Mouse (Mus musculus) C2C12 (cell line): ENCODE measurements around the gene Sppl2b. TPM values are rescaled to one million over a fixed set of nuclear protein-coding genes. Genes with fewer than 3 reads are reported as not detected.

Experiments
- H3K27me3 ChIP-seq: one replicate; pipeline ENCODE4 v1.6.1; 2011; ENCODE audit not compliant: control insufficient read depth, insufficient read depth, insufficient read length
- H3K36me3 ChIP-seq: one replicate; pipeline ENCODE4 v1.6.1; 2011; ENCODE audit not compliant: control insufficient read depth, insufficient read depth
- H3K4me3 ChIP-seq: one replicate; pipeline ENCODE4 v1.5.1; 2011; ENCODE audit warnings: mild to moderate bottlenecking, control low read depth; ENCODE audit not compliant: poor library complexity, insufficient read depth, severe bottlenecking
- H3K79me2 ChIP-seq: one replicate; pipeline ENCODE4 v1.6.1; 2011; ENCODE audit not compliant: control insufficient read depth, insufficient read depth
- H3K79me3 ChIP-seq: one replicate; pipeline ENCODE4 v1.6.1; 2011; ENCODE audit warnings: low read depth, control low read depth
- H3ac ChIP-seq: one replicate; pipeline ENCODE3; 2011; ENCODE audit warnings: low read depth; ENCODE audit not compliant: control insufficient read depth, insufficient read length
- CEBPB ChIP-seq: IDR thresholded peaks from one replicate; pipeline ENCODE4 v1.6.1; 2011; ENCODE audit warnings: low read depth, mild to moderate bottlenecking, control low read depth, moderate library complexity
- CTCF ChIP-seq: IDR thresholded peaks from one replicate; pipeline ENCODE4 v1.5.1; 2011; ENCODE audit not compliant: control insufficient read depth, insufficient read depth, insufficient read length
- FOSL1 ChIP-seq: IDR thresholded peaks from one replicate; pipeline ENCODE4 v1.8.0; 2011; ENCODE audit warnings: mild to moderate bottlenecking, low read length; ENCODE audit not compliant: poor library complexity, insufficient read depth, severe bottlenecking
- MAX ChIP-seq: IDR thresholded peaks from one replicate; pipeline ENCODE4 v1.6.1; 2011; ENCODE audit warnings: mild to moderate bottlenecking, control low read depth
- MYOD1 ChIP-seq: IDR thresholded peaks from one replicate; pipeline ENCODE4 v1.6.1; 2011; ENCODE audit warnings: low read depth; ENCODE audit not compliant: control insufficient read depth, insufficient read length
- MYOG ChIP-seq: IDR thresholded peaks from one replicate; pipeline ENCODE4 v1.6.1; 2011; ENCODE audit not compliant: control insufficient read depth, insufficient read length; ENCODE audit errors: extremely low read depth
- USF1 ChIP-seq: IDR thresholded peaks from one replicate; pipeline ENCODE4 v1.6.1; 2011; ENCODE audit warnings: low read depth, mild to moderate bottlenecking, control low read depth, moderate library complexity
- polyA plus RNA-seq: library from polyadenylated mRNA; unstranded; fragments of >200 nt; fragmentation: generic; extraction: Trizol; gene quantifications from one replicate; pipeline ENCODE4 v1.2.1, GENCODE M21; 2012; ENCODE audit warnings: missing spikeins

Sppl2b gene
- polyA plus RNA-seq, 1 experiment: 31.2 TPM

- TF ChIP-seq MAX: no peak
- TF ChIP-seq CTCF: peak; percentile 92
- no peak for TF ChIP-seq CEBPB
- Histone ChIP-seq H3ac (no peak overlapping the region), H3K27me3 (peaks cover 7% of the 10 kb centered on the region), H3K79me3 (no peaks in the 10 kb centered on the region), H3K4me3 (no peak overlapping the region), H3K36me3 (no peaks in the 10 kb centered on the region), H3K79me2 (no peaks in the 10 kb centered on the region)
These were observed 26.2 kb downstream of the Sppl2b start for GRCm38 (mm10) chr10:80881301-80881700.

GRCm38 (mm10) chr10:80887181-80887580, 32.1 kb downstream of the Sppl2b start:
- Histone ChIP-seq H3K79me2 (no peaks in the 10 kb centered on the region), H3K79me3 (no peaks in the 10 kb centered on the region), H3ac (no peak overlapping the region), H3K27me3 (peaks cover 23% of the 10 kb centered on the region), H3K36me3 (no peaks in the 10 kb centered on the region), H3K4me3 (no peak overlapping the region)
- TF ChIP-seq USF1 (no peak), MYOD1 (no peak), MYOG (no peak), CEBPB (no peak), FOSL1 (no peak), MAX (no peak), CTCF (no peak)

- Histone ChIP-seq H3K27me3 (peaks cover 8% of the 10 kb centered on the region), H3ac (no peak overlapping the region), H3K79me3 (peaks cover 17% of the 10 kb centered on the region), H3K4me3 (no peak overlapping the region), H3K79me2 (peaks cover 23% of the 10 kb centered on the region), H3K36me3 (peaks cover 19% of the 10 kb centered on the region)
- TF ChIP-seq MYOG: no peak
- TF ChIP-seq MYOD1: no peak
These were observed 40.0 kb downstream of the Sppl2b start for GRCm38 (mm10) chr10:80895100-80895499.

GRCm38 (mm10) chr10:80895697-80896096, 40.6 kb downstream of the Sppl2b start:
- Histone ChIP-seq H3K79me2 (peaks cover 27% of the 10 kb centered on the region), H3K27me3 (peaks cover 4% of the 10 kb centered on the region), H3K36me3 (peaks cover 19% of the 10 kb centered on the region), H3ac (no peak overlapping the region), H3K79me3 (peaks cover 19% of the 10 kb centered on the region), H3K4me3 (no peak overlapping the region)
- TF ChIP-seq CEBPB (no peak), MYOD1 (no peak)

- H3K36me3 ChIP-seq: peaks cover 25% of the 10 kb centered on the region
- TF ChIP-seq MYOG: no peak
- no peak for TF ChIP-seq MAX
- no peak for TF ChIP-seq CTCF
- TF ChIP-seq USF1: no peak
- no peak for TF ChIP-seq CEBPB
- TF ChIP-seq FOSL1: no peak
- H3K4me3 ChIP-seq: no peak overlapping the region
- peaks cover 19% of the 10 kb centered on the region for H3K79me3 ChIP-seq
- H3ac ChIP-seq: no peak overlapping the region
- peaks cover 27% of the 10 kb centered on the region for H3K79me2 ChIP-seq
- H3K27me3 ChIP-seq: no peaks in the 10 kb centered on the region
These were observed 41.8 kb downstream of the Sppl2b start for GRCm38 (mm10) chr10:80896581-80897485.

GRCm38 (mm10) chr10:80897861-80898510, 42.9 kb downstream of the Sppl2b start:
- Histone ChIP-seq H3K27me3 (no peaks in the 10 kb centered on the region), H3K4me3 (no peak overlapping the region), H3K79me3 (peaks cover 19% of the 10 kb centered on the region)

More at GRCm38 (mm10) chr10:80897861-80898510, 42.9 kb downstream of the Sppl2b start:
- Histone ChIP-seq H3ac (no peak overlapping the region), H3K79me2 (peaks cover 27% of the 10 kb centered on the region), H3K36me3 (peaks cover 35% of the 10 kb centered on the region)
- TF ChIP-seq MAX (no peak), CTCF (no peak), USF1 (no peak), MYOD1 (no peak), FOSL1 (no peak), CEBPB (no peak)
